Mouse (Mus musculus) right cerebral cortex, postnatal 25 days (tissue): ENCODE data around the gene Fn3k.

Source experiments
- DNase-seq: peaks from one replicate; pipeline ENCODE4 v3.0.0; 2022

Gene Fn3k

GRCm38 (mm10) chr11:121457874-121458273, 23.2 kb downstream of the Fn3k start:
- DNase-seq: no peak

DNA sequence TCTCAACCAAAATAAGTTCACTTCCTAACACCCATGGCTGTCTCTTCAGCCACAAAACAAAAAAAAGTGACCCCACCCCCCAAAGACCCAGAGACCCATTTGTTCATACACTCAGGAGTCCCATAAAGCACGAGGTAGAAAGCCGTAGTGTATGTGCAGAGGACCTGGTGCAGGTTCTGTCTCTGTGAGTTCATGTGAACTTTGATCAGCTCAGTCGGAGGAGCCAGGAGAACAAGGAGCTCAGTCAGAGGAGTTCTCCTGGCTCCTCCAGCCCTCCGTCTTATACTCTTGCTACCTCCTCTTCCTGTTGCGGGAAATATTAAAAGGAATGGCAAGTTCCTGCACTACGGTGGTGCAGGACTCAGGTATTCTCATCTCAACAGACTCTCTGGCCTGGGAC, 32.7 kb downstream of the Fn3k start:
- DNase-seq: no peak

- DNase-seq: no peak
Measured at GRCm38 (mm10) chr11:121474831-121475230, 40.1 kb downstream of the Fn3k start.

- peak; percentile 61 for DNase-seq
Measured at GRCm38 (mm10) chr11:121475699-121476415, 41.1 kb downstream of the Fn3k start.

DNA sequence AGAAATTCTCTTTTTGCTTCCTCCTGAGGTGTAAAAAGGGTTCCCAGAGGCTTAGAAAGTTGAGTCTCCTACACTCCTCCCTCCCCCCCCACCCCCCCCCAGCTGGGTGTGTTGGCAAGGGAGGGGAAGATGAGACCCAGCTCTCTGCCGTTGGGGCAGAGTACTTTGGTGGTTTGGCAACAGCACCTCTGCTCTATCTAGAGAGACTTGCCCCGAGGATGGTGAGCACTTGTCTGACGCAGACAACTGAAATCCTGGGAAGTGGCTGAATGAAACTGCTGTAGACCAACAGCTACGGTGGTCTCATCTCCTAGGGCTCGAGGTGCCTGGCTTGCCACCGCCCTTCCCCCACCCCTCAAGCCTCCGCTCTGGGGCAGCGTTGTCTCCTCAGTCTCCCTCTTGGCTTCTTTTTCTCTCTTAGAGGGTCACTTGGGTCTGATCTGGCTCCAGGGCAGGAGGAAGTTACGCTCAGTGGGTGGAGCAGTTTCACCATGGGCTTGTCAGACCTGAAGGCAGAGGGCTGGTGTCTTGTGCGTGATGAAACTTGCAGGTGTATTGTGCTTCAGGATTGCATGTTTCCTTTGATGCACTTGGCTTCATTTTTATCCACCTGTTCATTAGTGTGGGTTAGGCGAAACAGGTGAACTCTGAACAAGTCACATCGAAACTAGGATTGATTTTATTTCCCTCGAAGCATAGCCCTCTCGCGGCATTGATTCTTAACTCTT, 44.9 kb downstream of the Fn3k start:
- DNase-seq: no peak

DNA sequence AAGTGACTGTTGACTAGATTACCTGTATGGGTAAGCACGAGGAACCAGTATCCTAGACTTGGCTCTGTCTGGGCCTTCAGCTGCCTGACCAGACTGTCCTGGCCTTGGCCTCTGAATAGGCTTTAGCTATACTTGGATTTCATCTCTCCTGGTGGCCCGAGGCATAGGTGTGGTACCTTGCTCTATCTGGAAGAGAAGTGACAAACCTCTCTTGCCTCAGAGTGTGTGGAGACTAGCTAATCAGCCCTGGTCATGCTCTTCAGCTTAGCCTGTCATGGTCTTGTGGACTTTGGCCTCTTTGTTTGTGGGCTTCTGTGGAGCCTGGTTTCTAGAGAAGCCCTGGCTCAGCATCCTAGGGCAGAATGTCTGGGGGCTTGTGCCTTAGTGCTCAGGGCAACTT, 46.4 kb downstream of the Fn3k start:
- no peak for DNase-seq

GRCm38 (mm10) chr11:121485882-121486281, 51.2 kb downstream of the Fn3k start:
- no peak for DNase-seq

DNA sequence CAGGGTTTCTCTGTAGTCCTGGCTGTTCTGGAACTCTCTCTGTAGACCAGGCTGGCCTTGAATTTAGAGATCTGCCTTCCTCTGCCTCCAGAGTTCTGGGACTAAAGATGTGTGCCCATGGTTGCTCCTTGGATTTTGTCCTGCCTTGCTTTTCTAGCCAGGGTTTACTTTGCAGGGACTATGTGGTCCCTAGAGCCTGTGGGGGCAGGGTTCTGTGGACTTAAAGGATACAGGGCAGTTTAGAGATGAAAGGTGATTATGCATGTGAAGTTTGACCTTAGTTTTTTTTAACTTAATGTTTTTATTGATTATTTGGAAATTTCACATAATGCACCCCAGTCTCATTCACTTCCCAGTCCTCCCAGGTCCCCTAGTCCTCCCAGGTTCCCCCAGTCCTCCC, 55.9 kb downstream of the Fn3k start:
- no peak for DNase-seq
